Mouse (Mus musculus): ENCODE results near the gene Cd109.

Gene Cd109

GRCm38 (mm10) chr9:78615401-78616021 is at the start of gene Cd109:
Gene Cd109 (plus strand): TSS chr9:78615546.
- DNase-seq (ENCODE audit: low spot score), result peak; percentile 29

- no peak for DNase-seq (ENCODE audit: low spot score)
These were observed 45.4 kb upstream of the Cd109 start for GRCm38 (mm10) chr9:78569934-78570333.

- DNase-seq (ENCODE audit: low spot score), result no peak
These were observed 38.9 kb upstream of the Cd109 start for GRCm38 (mm10) chr9:78576466-78576865.

GRCm38 (mm10) chr9:78578824-78579223 is 36.5 kb upstream of the Cd109 start:
- no peak for DNase-seq (ENCODE audit: low spot score)

GRCm38 (mm10) chr9:78579644-78580396 is 35.5 kb upstream of the Cd109 start:
- DNase-seq (ENCODE audit: low spot score), result no peak

GRCm38 (mm10) chr9:78587218-78587883 is 28.0 kb upstream of the Cd109 start:
- DNase-seq (ENCODE audit: low spot score), result no peak

- peak; percentile 92 for DNase-seq (ENCODE audit: low spot score)
These were observed 27.4 kb upstream of the Cd109 start, which contains the start of gene Slc17a5 for GRCm38 (mm10) chr9:78587914-78588313. Gene Slc17a5 (minus strand): TSS chr9:78588041.

- DNase-seq (ENCODE audit: low spot score), result no peak
These were observed 26.8 kb upstream of the Cd109 start for GRCm38 (mm10) chr9:78588411-78589033.

GRCm38 (mm10) chr9:78590471-78590870 is 24.9 kb upstream of the Cd109 start:
- DNase-seq (ENCODE audit: low spot score), result no peak

GRCm38 (mm10) chr9:78595257-78595656 is 20.1 kb upstream of the Cd109 start:
- no peak for DNase-seq (ENCODE audit: low spot score)

- DNase-seq (ENCODE audit: low spot score), result no peak
These were observed 19.4 kb upstream of the Cd109 start for GRCm38 (mm10) chr9:78595769-78596555.

GRCm38 (mm10) chr9:78596834-78597233 is 18.5 kb upstream of the Cd109 start:
- DNase-seq (ENCODE audit: low spot score), result no peak

- no peak for DNase-seq (ENCODE audit: low spot score)
These were observed 15.4 kb upstream of the Cd109 start for GRCm38 (mm10) chr9:78599927-78600326.

GRCm38 (mm10) chr9:78601046-78601730 is 14.2 kb upstream of the Cd109 start:
- DNase-seq (ENCODE audit: low spot score), result peak; percentile 13

- no peak for DNase-seq (ENCODE audit: low spot score)
These were observed 1.1 kb upstream of the Cd109 start for GRCm38 (mm10) chr9:78614201-78614600.

- no peak for DNase-seq (ENCODE audit: low spot score)
These were observed 3.9 kb downstream of the Cd109 start for GRCm38 (mm10) chr9:78619285-78619684.

- no peak for DNase-seq (ENCODE audit: low spot score)
These were observed 8.0 kb downstream of the Cd109 start for GRCm38 (mm10) chr9:78623301-78623747.

GRCm38 (mm10) chr9:78629991-78630390 is 14.6 kb downstream of the Cd109 start:
- no peak for DNase-seq (ENCODE audit: low spot score)

GRCm38 (mm10) chr9:78631755-78632434 is 16.5 kb downstream of the Cd109 start:
- DNase-seq (ENCODE audit: low spot score), result no peak

GRCm38 (mm10) chr9:78633976-78634375 is 18.6 kb downstream of the Cd109 start:
- no peak for DNase-seq (ENCODE audit: low spot score)
